Mouse (Mus musculus): ENCODE measurements around the gene Smyd3. TPM values are rescaled to one million over a fixed set of nuclear protein-coding genes. Genes with fewer than 3 reads are reported as not detected.
"Not testable (repeated sequence)": the region's sequence is repeated elsewhere in the genome, so short reads cannot be mapped to it uniquely, and the experiment has no call there.

The Smyd3 gene
- polyA plus RNA-seq, 1 experiment from 2014 or later, result 18.2 TPM

DNA sequence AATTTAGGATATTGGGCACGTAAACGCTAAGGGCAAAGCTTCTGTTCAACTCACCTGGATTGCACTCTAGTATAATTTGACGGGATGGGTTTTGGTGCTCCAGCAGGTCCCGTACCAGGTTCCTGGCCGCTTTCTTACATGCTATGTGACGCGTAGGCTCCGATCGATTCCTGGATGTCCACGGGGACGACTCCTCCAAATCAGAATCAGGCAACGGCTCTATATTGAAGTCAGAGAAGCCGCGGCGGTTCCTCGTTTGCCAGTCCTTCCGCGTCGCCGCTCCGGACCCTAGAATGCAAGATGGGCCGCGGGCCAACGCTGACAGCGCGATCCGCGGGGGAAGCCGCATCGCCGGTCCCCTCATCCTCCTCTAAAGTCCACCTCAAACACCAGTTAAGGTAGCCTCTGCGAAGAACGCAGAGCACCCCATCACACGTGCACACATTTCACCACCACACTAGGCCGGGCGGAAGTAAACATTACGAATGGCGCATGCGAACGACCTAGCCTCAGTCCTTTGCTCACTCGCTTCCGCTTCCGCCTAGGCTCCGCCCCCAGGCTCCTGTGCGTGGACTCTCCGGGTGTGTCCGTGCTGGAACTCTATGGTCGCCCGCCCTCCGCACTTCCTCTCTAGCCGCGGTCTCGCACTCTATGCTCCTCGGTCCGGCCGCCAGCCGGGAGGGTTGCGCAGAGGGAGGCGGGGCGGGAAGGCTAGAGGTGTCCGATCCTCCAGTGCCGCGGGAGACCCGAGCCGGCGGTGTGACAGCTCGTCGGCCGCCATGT lies 28.1 kb upstream of the Smyd3 start, which contains the start of the genes Tfb2m and Cnst:
TSS of gene Tfb2m (minus strand) at position 500 of the 783 bp plus-strand sequence.
TSS of gene Cnst (plus strand) at position 603 of the 783 bp plus-strand sequence.
- under 1% methylated on average over 69 of the region's 69 CpGs for WGBS
- Histone ChIP-seq H3K27ac (ENCODE audit: low read depth, low read length) (peak within 1 kb of the TSS; percentile 94), H3K4me1 (ENCODE audit: control insufficient read depth, insufficient read depth, low read length) (peaks cover 14% of the 10 kb centered on the region), H3K9ac (ENCODE audit: low read length) (peak within 1 kb of the TSS; percentile 79), H3K4me2 (ENCODE audit: low read length) (peak within 1 kb of the TSS; percentile 74), H3K4me3 (ENCODE audit: low read depth, low read length) (peak within 1 kb of the TSS; percentile 71)
- not testable (repeated sequence) for H3K27me3 ChIP-seq (replicated peaks; ENCODE audit: control insufficient read depth, insufficient read depth, low read length); H3K9me3 ChIP-seq (replicated peaks; ENCODE audit: control insufficient read depth, low read length); H3K36me3 ChIP-seq (ENCODE audit: control insufficient read depth, insufficient read depth, low read length)
- ATAC-seq (peak; percentile 100), DNase-seq (ENCODE audit: low spot score) (peak; percentile 99)

DNA sequence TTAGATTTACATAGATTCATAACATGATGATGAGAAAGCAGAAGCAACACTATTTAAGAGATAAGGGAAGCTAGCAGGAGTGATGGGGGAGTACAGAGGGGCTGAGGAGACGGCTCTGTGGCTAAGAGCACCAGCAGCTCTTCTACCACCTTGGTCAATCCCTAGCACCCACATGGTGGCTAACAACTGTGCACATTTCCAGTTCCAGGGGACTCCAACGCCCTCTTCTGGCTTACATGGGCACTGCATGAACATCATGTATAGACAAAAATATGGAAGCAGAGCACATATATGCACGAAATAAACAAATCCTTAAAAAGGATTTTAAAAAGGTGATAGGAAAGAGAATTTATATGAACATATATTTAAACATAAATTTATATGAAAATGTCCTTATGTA lies 23.7 kb upstream of the Smyd3 start:
- Histone ChIP-seq H3K27ac (ENCODE audit: low read depth, low read length) (no peak overlapping the region), H3K4me2 (ENCODE audit: low read length) (no peak overlapping the region), H3K9ac (ENCODE audit: low read length) (no peak overlapping the region), H3K4me1 (ENCODE audit: control insufficient read depth, insufficient read depth, low read length) (peaks cover 3% of the 10 kb centered on the region; the same call in 1 of the 2 replicates), H3K36me3 (ENCODE audit: control insufficient read depth, insufficient read depth, low read length) (peaks cover 34% of the 10 kb centered on the region), H3K9me3 (replicated peaks; ENCODE audit: control insufficient read depth, low read length) (no peaks in the 10 kb centered on the region), H3K27me3 (replicated peaks; ENCODE audit: control insufficient read depth, insufficient read depth, low read length) (no peaks in the 10 kb centered on the region), H3K4me3 (ENCODE audit: low read depth, low read length) (no peak overlapping the region)
- ATAC-seq (no peak), DNase-seq (ENCODE audit: low spot score) (no peak)
- 61% methylated on average over 3 of the region's 3 CpGs for WGBS

DNA sequence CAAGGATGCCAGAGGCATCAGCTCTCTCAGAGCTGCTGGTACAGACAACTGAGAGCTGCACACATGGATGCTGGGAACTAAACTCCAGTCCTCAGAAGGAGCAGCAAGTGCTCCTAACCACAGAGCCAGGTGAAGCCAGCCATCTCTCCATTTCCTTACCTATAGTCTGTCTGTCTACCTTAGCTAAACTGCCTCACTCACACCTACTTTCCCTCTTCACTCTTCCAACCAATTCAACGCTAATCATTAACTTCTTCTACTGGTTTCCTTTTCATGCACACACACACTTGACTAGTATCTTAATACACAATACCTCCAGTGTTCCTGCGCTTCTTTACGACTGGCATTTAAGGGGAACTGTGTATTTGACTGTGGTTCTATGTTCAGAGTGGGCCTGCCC lies 22.0 kb upstream of the Smyd3 start:
- Histone ChIP-seq H3K27ac (ENCODE audit: low read depth, low read length) (no peak overlapping the region), H3K36me3 (ENCODE audit: control insufficient read depth, insufficient read depth, low read length) (peaks cover 34% of the 10 kb centered on the region), H3K9ac (ENCODE audit: low read length) (no peak overlapping the region), H3K4me2 (ENCODE audit: low read length) (no peak overlapping the region), H3K27me3 (replicated peaks; ENCODE audit: control insufficient read depth, insufficient read depth, low read length) (no peaks in the 10 kb centered on the region), H3K4me3 (ENCODE audit: low read depth, low read length) (no peak overlapping the region), H3K4me1 (ENCODE audit: control insufficient read depth, insufficient read depth, low read length) (no peaks in the 10 kb centered on the region), H3K9me3 (replicated peaks; ENCODE audit: control insufficient read depth, low read length) (no peaks in the 10 kb centered on the region)
- no peak for DNase-seq (ENCODE audit: low spot score)
- no peak for ATAC-seq
- 94% methylated on average over 3 of the region's 3 CpGs for WGBS

DNA sequence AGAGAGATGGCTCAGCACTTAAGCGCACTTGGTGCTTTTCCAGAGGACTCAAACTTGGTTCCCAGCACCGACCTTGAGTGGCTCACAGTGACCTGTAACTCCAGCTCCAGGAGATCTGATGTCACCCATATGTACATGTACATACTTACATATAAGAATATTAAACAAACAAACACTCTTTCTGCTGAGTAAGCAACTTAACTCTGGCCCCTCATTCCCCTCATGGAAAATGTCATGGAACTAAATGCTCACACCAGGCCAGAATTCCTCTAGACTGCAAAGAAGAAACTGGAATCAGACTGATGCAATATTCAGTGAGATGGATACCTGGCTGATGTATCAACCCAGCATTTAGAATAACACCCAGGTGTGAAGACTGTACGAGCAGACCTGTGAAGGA lies 21.2 kb upstream of the Smyd3 start:
- H3K4me2 ChIP-seq (ENCODE audit: low read length), result no peak overlapping the region
- peaks cover 34% of the 10 kb centered on the region for H3K36me3 ChIP-seq (ENCODE audit: control insufficient read depth, insufficient read depth, low read length)
- no peak overlapping the region for H3K4me3 ChIP-seq (ENCODE audit: low read depth, low read length)
- no peaks in the 10 kb centered on the region for H3K4me1 ChIP-seq (ENCODE audit: control insufficient read depth, insufficient read depth, low read length)
- H3K27ac ChIP-seq (ENCODE audit: low read depth, low read length), result no peak overlapping the region
- ATAC-seq (no peak), DNase-seq (ENCODE audit: low spot score) (no peak)
- no peaks in the 10 kb centered on the region for H3K9me3 ChIP-seq (replicated peaks; ENCODE audit: control insufficient read depth, low read length)
- no peaks in the 10 kb centered on the region for H3K27me3 ChIP-seq (replicated peaks; ENCODE audit: control insufficient read depth, insufficient read depth, low read length)
- 92% methylated on average over 3 of the region's 3 CpGs for WGBS
- no peak overlapping the region for H3K9ac ChIP-seq (ENCODE audit: low read length)

DNA sequence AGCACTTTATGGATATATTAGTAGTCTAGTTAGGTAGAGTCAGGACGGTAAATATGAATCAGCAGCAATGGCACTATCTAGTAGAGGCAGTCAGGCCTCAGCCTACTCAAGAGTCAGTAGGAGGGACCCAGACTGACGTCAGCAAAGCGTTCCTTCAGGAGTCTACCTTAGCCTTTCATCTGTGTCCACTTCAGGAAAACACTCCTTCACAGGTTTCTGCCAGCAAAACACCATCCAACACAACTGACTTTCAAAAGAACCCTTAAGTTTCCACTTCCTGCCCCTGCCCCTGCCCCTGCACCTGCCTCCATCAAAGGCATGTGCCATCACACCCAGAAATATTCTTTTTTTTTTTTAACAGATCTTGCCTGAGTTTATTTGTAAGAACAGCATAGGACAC lies 2.1 kb upstream of the Smyd3 start:
- H3K9ac ChIP-seq (ENCODE audit: low read length), result no peak overlapping the region
- 89% methylated on average over 3 of the region's 3 CpGs for WGBS
- H3K4me3 ChIP-seq (ENCODE audit: low read depth, low read length), result no peak overlapping the region
- no peaks in the 10 kb centered on the region for H3K27me3 ChIP-seq (replicated peaks; ENCODE audit: control insufficient read depth, insufficient read depth, low read length)
- H3K27ac ChIP-seq (ENCODE audit: low read depth, low read length), result no peak overlapping the region
- ATAC-seq (no peak), DNase-seq (ENCODE audit: low spot score) (no peak)
- no peaks in the 10 kb centered on the region for H3K36me3 ChIP-seq (ENCODE audit: control insufficient read depth, insufficient read depth, low read length)
- 0 out of 2 replicates have a peak, but pooled peaks cover 2% of the 10 kb centered on the region for H3K4me1 ChIP-seq (ENCODE audit: control insufficient read depth, insufficient read depth, low read length)
- no peaks in the 10 kb centered on the region for H3K9me3 ChIP-seq (replicated peaks; ENCODE audit: control insufficient read depth, low read length)
- no peak overlapping the region for H3K4me2 ChIP-seq (ENCODE audit: low read length)

DNA sequence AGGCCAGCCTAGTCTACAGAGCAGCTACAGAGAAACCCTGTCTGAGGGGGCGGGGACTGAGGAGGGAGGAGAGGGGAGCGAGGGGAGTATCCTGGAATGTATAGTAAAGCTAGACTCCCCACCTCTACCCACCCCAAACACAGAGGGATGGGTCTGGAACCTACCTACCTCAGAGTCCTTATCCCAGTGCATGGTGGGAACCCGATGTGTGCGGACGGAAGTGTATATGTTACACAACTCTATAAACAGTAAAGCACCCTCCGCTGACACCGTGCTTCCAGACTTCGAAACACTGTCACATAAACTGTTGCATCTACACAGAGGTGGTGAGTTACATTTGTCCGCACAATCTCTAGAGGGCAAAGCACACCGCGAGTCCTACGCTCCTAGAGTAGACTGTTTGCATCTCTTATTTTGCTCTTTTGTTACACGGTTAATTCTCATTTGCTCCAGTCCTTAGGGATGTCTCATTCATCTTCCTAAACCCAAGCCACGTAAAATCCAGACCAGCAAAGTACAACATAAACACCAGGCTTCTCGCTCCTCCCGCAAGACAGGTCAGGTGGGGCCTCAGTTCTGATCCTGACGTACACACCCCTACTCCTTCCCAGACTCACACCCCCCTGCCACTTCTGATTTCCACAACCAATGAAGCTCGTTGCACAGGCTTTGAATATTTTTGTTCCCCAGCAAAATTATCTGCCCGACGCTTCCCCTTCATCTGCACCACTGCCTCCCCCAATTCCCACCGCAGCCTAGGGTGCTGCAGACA lies 714 bp downstream of the Smyd3 start:
- no peaks in the 10 kb centered on the region for H3K36me3 ChIP-seq (ENCODE audit: control insufficient read depth, insufficient read depth, low read length)
- H3K27ac ChIP-seq (ENCODE audit: low read depth, low read length), result no peak overlapping the region
- WGBS, result under 1% methylated on average over 21 of the region's 21 CpGs

DNA sequence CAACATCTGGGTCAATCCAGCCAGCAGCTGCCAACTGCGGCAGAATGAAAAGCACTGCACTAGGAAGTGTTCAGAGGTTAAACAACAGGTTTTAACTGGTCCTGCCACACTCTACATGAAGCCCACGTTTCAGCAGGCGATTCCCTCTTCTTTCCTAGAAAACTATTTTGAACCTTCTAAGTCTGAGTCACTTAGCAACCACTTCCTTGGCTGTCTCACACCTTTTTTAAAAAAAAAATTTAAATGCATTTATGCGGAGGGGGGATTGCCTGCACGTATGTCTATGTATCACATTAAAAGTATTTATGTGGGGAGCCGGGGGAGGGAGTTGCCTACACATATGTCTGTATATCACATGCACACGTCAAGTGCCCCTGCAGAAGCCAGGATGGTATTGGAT lies 5.9 kb downstream of the Smyd3 start:
- 85% methylated on average over 7 of the region's 7 CpGs for WGBS
- H3K4me1 ChIP-seq (ENCODE audit: control insufficient read depth, insufficient read depth, low read length), result 0 out of 2 replicates have a peak, but pooled peaks cover 2% of the 10 kb centered on the region
- H3K9me3 ChIP-seq (replicated peaks; ENCODE audit: control insufficient read depth, low read length), result no peaks in the 10 kb centered on the region
- H3K27me3 ChIP-seq (replicated peaks; ENCODE audit: control insufficient read depth, insufficient read depth, low read length), result no peaks in the 10 kb centered on the region
- peak; percentile 14 for DNase-seq (ENCODE audit: low spot score)
- H3K27ac ChIP-seq (ENCODE audit: low read depth, low read length), result no peak overlapping the region
- no peak overlapping the region for H3K4me2 ChIP-seq (ENCODE audit: low read length)
- H3K36me3 ChIP-seq (ENCODE audit: control insufficient read depth, insufficient read depth, low read length), result no peaks in the 10 kb centered on the region
- H3K4me3 ChIP-seq (ENCODE audit: low read depth, low read length), result no peak overlapping the region
- ATAC-seq, result no peak
- no peak overlapping the region for H3K9ac ChIP-seq (ENCODE audit: low read length)

More for the DNA sequence above, 714 bp downstream of the Smyd3 start:
- H3K27me3 ChIP-seq (replicated peaks; ENCODE audit: control insufficient read depth, insufficient read depth, low read length), result no peaks in the 10 kb centered on the region
- H3K4me1 ChIP-seq (ENCODE audit: control insufficient read depth, insufficient read depth, low read length), result 0 out of 2 replicates have a peak, but pooled peaks cover 2% of the 10 kb centered on the region
- H3K4me3 ChIP-seq (ENCODE audit: low read depth, low read length), result peak overlapping the region; percentile 67
- ATAC-seq (peak; percentile 68), DNase-seq (ENCODE audit: low spot score) (peak; percentile 24)
- peak overlapping the region; percentile 96 for H3K4me2 ChIP-seq (ENCODE audit: low read length)
- peak overlapping the region; percentile 79 for H3K9ac ChIP-seq (ENCODE audit: low read length)
- H3K9me3 ChIP-seq (replicated peaks; ENCODE audit: control insufficient read depth, low read length), result no peaks in the 10 kb centered on the region

DNA sequence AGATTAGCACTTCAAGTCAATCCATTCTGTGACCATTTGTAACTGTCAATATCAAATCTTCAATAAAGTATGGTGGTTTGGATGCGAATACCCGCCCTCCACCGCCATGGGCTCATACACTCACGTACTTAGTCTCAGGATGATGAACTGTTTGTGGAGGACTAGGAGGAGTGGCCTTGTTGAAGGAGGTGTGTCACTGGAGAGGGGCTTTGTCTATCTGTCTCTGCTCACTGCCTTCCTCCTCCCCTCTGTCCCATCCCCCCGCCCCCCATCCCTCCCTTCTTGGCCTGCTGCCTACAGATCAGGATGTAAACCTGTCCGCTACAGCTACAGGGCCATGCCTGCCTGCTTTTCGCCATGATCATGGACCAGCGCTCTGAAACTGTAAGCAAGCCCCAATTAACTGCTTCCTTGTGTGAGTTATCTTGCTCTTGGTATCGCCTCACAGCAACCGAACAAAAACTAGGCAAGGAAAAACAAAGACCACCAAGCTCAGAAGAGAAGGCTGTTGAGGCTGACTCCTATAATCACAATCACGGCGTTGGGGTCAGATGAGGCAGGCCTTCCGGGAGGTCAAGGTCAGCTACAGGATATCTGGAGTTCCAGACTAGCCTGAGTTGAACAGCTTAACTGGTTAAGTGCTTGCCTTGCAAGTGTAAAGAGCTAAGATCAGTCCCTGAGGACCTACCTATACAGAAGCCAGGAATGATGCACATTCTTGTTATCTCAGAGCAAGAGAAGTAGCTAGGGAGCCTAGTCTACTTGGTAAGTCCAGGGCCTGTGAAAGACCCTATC lies 7.1 kb downstream of the Smyd3 start:
- WGBS, result 72% methylated on average over 13 of the region's 13 CpGs
- Histone ChIP-seq H3K36me3 (ENCODE audit: control insufficient read depth, insufficient read depth, low read length) (no peaks in the 10 kb centered on the region), H3K4me3 (ENCODE audit: low read depth, low read length) (no peak overlapping the region), H3K9ac (ENCODE audit: low read length) (no peak overlapping the region), H3K27ac (ENCODE audit: low read depth, low read length) (no peak overlapping the region), H3K27me3 (replicated peaks; ENCODE audit: control insufficient read depth, insufficient read depth, low read length) (no peaks in the 10 kb centered on the region), H3K4me2 (ENCODE audit: low read length) (no peak overlapping the region), H3K9me3 (replicated peaks; ENCODE audit: control insufficient read depth, low read length) (no peaks in the 10 kb centered on the region), H3K4me1 (ENCODE audit: control insufficient read depth, insufficient read depth, low read length) (no peaks in the 10 kb centered on the region)
- ATAC-seq (no peak), DNase-seq (ENCODE audit: low spot score) (no peak)

All from forebrain, embryonic 14.5 days (tissue).